Mouse (Mus musculus): ENCODE measurements around the gene Wdr89. TPM values are rescaled to one million over a fixed set of nuclear protein-coding genes. Genes with fewer than 3 reads are reported as not detected.

Wdr89 gene
- total RNA-seq, 2 experiments from 2014 or later: 3.4 to 3.9 TPM

- no peak for DNase-seq (ENCODE audit: low spot score in 2 of 2)
Observed at GRCm38 (mm10) chr12:75670611-75671010, 1.3 kb upstream of the Wdr89 start.

- no peak for DNase-seq (ENCODE audit: low spot score in 2 of 2)
Observed at GRCm38 (mm10) chr12:75668916-75669257, 450 bp downstream of the Wdr89 start.

GRCm38 (mm10) chr12:75668221-75668620, 1.1 kb downstream of the Wdr89 start:
- no peak for DNase-seq (ENCODE audit: low spot score in 2 of 2)

GRCm38 (mm10) chr12:75666939-75667338, 2.4 kb downstream of the Wdr89 start:
- DNase-seq (ENCODE audit: low spot score in 2 of 2): no peak

GRCm38 (mm10) chr12:75664516-75664810, 4.9 kb downstream of the Wdr89 start:
- DNase-seq (ENCODE audit: low spot score in 2 of 2): no peak

- DNase-seq (ENCODE audit: low spot score in 2 of 2): no peak
Observed at GRCm38 (mm10) chr12:75663646-75664515, 5.5 kb downstream of the Wdr89 start.

GRCm38 (mm10) chr12:75662376-75662775, 7.0 kb downstream of the Wdr89 start:
- DNase-seq (ENCODE audit: low spot score in 2 of 2): no peak

- DNase-seq (ENCODE audit: low spot score in 2 of 2): no peak
Observed at GRCm38 (mm10) chr12:75658403-75658802, 10.9 kb downstream of the Wdr89 start.

- no peak for DNase-seq (ENCODE audit: low spot score in 2 of 2)
Observed at GRCm38 (mm10) chr12:75656580-75656979, 12.8 kb downstream of the Wdr89 start.

GRCm38 (mm10) chr12:75654247-75654801, 15.0 kb downstream of the Wdr89 start:
- no peak for DNase-seq (ENCODE audit: low spot score in 2 of 2)

GRCm38 (mm10) chr12:75649706-75650093, 19.6 kb downstream of the Wdr89 start:
- DNase-seq (ENCODE audit: low spot score in 2 of 2): no peak

GRCm38 (mm10) chr12:75649058-75649705, 20.2 kb downstream of the Wdr89 start:
- no peak for DNase-seq (ENCODE audit: low spot score in 2 of 2)

GRCm38 (mm10) chr12:75648281-75648680, 21.1 kb downstream of the Wdr89 start:
- no peak for DNase-seq (ENCODE audit: low spot score in 2 of 2)

- no peak for DNase-seq (ENCODE audit: low spot score in 2 of 2)
Observed at GRCm38 (mm10) chr12:75647663-75648062, 21.7 kb downstream of the Wdr89 start.

GRCm38 (mm10) chr12:75645780-75646179, 23.6 kb downstream of the Wdr89 start:
- no peak for DNase-seq (ENCODE audit: low spot score in 2 of 2)

GRCm38 (mm10) chr12:75641726-75642125, 27.6 kb downstream of the Wdr89 start:
- no peak for DNase-seq (ENCODE audit: low spot score in 2 of 2)

- no peak for DNase-seq (ENCODE audit: low spot score in 2 of 2)
Observed at GRCm38 (mm10) chr12:75638345-75638744, 31.0 kb downstream of the Wdr89 start.

GRCm38 (mm10) chr12:75637103-75637502, 32.2 kb downstream of the Wdr89 start:
- no peak for DNase-seq (ENCODE audit: low spot score in 2 of 2)

GRCm38 (mm10) chr12:75635771-75636430, 33.4 kb downstream of the Wdr89 start:
- peak in 1 of 2 experiments; percentile 18 for DNase-seq (ENCODE audit: low spot score in 2 of 2)

- DNase-seq (ENCODE audit: low spot score in 2 of 2): no peak
Observed at GRCm38 (mm10) chr12:75629618-75630017, 39.7 kb downstream of the Wdr89 start.

- DNase-seq (ENCODE audit: low spot score in 2 of 2): no peak
Observed at GRCm38 (mm10) chr12:75623292-75623691, 46.0 kb downstream of the Wdr89 start.

- DNase-seq (ENCODE audit: low spot score in 2 of 2): no peak
Observed at GRCm38 (mm10) chr12:75622835-75623234, 46.5 kb downstream of the Wdr89 start.

Measured in adrenal gland, adult 18-20 months (tissue).